Mouse (Mus musculus): ENCODE data around the gene Nup62.

Gene Nup62

DNA sequence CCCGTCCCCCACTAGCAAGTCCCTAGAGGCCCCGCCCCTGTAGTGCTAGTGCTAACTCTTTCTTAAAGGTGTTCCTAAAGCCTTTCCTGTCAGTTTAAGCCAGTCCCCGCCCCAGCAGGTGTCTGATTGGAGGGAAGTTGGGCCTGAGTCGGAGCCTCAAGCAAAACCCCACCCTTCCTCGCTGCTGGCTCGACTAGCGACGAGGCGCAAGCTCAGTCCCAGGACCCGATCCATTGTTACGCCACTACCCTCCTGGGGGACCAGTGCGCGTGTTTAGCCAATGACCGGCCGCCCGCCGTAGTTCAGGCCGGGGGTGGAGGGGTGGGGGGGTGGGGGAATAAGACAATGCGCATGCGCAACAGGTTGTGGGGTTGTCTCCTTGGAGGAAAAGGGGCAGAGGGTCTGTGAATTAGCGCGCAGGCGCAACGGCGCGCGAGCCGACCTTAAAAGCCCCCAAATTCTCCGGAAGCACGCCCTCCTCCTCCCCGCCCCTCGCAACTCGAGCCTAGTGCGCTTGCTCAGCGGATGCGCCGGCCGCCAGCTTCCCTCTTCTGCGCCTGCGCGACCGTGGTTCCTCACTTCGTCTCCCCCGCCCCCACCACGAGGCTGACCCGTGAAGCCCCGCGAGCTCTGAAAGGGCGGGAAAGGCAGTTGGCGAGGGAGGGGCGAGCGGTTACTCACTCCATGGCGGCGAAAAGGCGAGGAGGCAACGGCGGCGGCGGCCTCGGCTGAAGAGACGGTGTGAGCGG lies at the start of gene Nup62, which contains the start of gene Il4i1:
Gene Nup62, plus strand, starts transcription at position 368 of the 749 bp plus-strand sequence.
Gene Il4i1, plus strand, starts transcription at position 667 of the 749 bp plus-strand sequence.
- peak; percentile 96 to 99 for DNase-seq (ENCODE audit: low spot score in 2 of 2)

DNA sequence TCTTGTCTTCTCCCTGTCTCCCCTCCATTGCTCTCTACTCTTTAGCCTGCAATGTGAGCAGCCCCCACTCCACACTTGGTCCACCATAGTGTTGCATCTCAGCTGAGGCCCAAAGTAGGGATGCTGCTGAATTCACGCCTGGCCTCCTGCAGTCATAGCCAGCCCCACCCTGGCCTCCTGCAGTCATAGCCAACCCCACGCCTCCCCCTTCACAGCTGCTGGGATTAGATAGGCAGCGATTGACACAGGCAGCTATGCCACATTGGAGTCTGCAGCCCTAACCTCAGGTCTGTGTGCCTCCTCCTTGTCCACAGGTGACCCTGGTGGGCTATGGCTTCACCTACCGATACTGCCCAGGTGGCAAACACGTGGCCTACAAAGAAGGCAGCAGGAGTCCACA lies 47.8 kb upstream of the Nup62 start:
- DNase-seq (ENCODE audit: low spot score in 2 of 2) = peak; percentile 22 to 72

DNA sequence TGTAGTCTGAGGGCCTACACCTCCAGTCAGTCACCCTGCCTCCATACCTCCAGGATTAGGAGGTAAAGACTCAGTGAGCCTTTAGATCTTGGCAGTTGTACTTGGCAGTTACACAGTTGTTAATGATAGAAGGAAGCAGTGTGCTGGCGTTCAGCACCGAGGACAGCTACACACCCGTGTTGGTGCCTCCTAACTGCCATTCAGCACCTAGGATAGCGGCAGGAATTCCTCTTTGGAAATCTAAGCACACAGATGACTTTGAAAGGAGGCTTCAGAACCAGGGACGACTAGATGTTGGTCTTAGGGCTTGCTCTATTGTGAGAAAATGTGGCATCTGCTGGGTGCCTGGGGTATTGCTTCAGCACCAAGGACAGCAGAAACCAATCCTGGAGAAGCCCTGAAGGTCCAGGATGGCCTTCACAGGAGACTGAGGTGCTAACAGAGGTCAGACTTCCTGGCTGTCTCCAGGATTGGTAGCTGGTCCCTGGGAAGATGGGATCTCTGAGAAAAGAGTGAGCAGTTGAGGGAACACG lies 45.8 kb upstream of the Nup62 start:
- peak; percentile 38 to 79 for DNase-seq (ENCODE audit: low spot score in 2 of 2)

GRCm38 (mm10) chr7:44772591-44773204 lies 43.2 kb upstream of the Nup62 start:
- DNase-seq (ENCODE audit: low spot score in 2 of 2) = peak in 1 of 2 experiments; percentile 36

DNA sequence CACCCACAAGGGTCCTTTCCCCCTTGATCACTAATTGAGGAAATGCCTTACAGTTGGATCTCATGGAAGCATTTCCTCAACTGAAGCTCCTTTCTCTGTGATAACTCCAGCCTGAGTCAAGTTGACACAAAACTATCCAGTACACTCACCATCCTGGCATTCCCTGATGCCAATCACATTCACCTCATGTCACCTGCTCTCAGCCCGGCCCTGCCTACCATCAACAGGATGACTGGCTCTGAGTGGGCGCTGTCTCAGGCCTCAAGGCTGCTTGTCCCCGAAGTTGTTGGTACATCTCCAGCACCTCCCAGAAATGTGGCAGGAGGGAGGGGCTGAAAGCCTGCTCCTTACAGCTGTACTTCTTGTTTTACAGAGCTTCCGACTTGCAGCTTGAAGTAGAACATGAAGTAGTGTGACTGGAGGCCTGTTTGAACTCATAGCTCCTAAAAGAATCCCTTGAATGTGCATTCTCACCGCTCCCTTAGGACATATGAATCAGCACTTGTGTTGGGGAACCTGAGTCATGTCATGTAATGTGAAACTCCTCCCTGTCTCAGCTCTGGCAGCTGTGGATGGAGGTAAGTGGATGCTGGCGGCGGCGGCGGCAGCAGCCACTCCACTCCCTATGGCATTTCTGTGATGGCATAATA lies 38.9 kb upstream of the Nup62 start:
- DNase-seq (ENCODE audit: low spot score in 2 of 2) = no peak

GRCm38 (mm10) chr7:44780101-44780500 lies 35.8 kb upstream of the Nup62 start:
- DNase-seq (ENCODE audit: low spot score in 2 of 2) = peak in 1 of 2 experiments; percentile 5

DNA sequence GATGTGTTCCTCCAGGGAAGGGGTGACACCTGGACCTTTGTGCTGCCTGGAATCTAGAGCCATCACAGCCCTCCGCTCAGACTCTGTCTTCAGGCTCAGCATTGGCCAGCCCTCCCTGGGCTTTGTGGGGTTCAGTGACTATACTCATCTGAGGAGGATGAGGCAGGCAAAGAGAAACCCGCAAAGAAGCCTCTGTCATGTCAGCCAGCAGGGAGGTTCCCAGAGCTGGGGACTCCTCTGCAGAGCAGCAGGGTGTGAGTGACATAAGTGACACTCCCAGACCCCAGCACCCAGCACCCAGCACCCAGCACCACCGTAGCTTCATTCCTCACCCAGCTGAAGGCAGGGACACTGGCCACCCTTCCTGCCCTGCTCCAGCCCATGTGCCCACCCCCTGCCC lies 26.4 kb upstream of the Nup62 start:
- peak in 1 of 2 experiments; percentile 6 for DNase-seq (ENCODE audit: low spot score in 2 of 2)

GRCm38 (mm10) chr7:44790066-44790465 lies 25.8 kb upstream of the Nup62 start:
- peak in 1 of 2 experiments; percentile 9 for DNase-seq (ENCODE audit: low spot score in 2 of 2)

DNA sequence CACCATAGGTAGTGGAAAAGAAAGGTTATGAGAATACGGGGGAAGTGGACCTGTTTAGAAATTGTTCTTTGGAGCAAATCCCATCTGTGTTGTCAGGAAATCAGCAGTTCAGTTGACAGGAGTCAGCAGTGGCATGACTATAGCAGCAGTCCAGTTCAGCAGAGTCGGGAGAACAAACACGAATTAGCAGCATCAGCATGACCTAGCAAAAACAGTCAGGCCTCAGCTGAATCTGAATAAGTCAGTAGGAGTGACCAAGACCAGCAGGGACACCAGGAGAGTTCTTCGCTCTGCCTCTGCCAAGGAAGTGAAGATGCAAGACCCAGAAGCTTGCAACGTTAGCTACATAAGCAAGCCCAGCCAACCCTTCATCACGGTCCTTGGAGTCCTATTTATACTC lies 23.1 kb upstream of the Nup62 start:
- DNase-seq (ENCODE audit: low spot score in 2 of 2) = peak in 1 of 2 experiments; percentile 0

GRCm38 (mm10) chr7:44808927-44809326 lies 7.0 kb upstream of the Nup62 start:
- no peak for DNase-seq (ENCODE audit: low spot score in 2 of 2)

DNA sequence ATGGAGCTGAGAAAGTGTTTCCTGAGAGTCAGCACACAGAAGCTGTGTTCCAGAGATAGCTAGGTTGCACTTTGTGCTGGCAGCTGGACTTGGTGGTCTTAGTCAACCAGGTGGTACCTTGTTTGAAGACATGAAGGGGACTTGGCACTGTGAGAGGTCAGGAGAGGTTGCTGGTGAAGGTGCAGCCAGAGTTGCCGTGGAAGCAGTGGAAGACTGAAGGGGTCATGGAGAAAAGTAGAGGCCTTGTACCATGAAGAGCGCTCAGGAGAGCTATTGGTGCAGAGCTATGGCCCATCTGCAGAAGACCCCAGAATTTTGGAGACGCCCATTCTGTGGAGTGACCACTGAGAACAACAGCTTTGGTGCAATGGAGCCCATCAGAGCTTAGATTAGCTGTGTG lies 6.4 kb upstream of the Nup62 start:
- DNase-seq (ENCODE audit: low spot score in 2 of 2) = peak in 1 of 2 experiments; percentile 3

DNA sequence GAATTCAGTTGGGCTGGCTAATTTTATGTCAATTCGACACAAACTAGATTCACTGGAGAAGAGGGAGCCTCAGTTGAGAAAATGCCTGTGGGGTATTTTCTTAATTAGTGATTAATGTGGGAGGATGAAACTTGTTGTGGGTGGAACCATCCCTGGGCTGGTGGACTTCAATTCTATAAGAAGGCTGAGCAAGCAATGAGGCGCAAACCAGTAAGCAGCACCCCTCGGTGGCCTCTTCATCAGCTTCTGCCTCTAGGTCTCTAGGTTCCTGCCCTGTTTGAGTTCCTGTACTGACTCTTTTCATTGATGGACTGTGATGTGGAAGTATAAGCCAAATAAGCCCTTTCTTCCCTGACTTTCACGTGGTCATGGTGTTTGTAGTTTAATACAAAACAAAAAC lies 5.5 kb upstream of the Nup62 start:
- DNase-seq (ENCODE audit: low spot score in 2 of 2) = no peak

DNA sequence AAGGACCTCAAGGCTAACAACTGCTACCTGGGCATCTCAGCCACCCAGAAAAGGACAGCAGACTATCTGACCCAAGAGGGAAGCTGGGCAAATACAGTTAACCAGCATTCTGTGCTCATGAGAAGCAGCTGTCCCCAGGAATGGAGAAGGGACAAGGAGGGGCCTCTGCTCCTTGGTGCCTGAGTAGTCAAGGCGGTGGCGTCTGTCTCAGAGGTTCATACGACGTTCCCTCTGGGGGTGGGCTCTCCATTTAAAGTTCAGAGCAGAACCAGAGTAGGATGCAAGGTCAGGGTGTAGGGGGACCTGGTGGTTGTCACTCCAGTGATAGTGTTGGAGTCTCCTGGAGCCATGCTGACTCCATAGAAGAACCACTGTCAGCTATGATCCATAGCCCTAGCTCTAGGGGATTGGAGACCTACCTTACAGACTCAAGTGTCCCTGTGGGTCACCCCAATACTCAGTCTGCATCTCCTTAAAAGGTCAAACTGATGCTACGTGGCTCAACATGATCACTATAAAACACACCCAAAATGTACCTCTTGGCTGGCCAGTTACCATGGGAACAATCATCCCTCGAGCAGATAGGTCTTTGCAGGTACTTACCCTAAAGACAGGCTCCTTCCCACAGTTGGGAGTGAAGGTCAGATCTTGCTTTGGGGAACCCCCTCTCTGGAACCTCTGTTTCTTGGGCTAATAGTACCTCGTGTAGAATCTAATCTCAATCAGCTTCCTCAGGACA lies 4.9 kb upstream of the Nup62 start:
- DNase-seq (ENCODE audit: low spot score in 2 of 2) = peak in 1 of 2 experiments; percentile 4

DNA sequence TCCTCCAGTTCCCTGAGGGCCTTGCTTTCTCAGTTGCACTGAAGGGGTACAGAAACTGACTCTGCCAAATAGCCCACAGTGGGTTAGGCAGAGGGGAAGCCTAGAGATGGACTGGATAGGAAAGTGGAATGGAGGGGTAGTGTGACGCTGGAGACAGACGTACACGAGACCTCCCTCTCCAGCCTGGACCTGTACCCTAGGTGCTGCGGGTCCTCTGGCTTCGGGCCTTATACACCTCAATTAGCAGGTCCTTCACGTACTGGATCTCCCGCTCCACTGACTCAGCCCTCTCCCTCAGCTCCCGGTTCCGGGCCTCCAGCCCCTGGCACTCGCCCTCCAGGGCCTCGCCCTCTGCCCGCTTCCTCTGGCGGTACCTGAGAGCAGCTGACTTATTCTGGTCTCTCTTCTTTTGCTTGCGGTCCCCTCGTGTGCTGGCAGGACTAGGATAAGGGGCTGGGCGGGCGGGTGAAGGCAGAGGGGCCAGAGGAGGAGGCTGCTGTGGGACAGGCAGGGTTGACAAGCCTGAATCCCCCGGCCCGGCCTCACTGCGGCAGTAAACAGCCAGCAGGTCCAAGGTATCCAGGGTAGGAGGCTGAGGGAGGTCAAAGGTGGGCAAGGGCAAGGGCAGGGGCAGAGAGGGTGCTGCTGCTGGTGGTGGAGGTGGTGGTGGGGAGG lies 3.1 kb upstream of the Nup62 start:
- DNase-seq (ENCODE audit: low spot score in 2 of 2) = peak in 1 of 2 experiments; percentile 13

- DNase-seq (ENCODE audit: low spot score in 2 of 2) = peak in 1 of 2 experiments; percentile 4
Measured at GRCm38 (mm10) chr7:44813985-44814384, 1.9 kb upstream of the Nup62 start.

DNA sequence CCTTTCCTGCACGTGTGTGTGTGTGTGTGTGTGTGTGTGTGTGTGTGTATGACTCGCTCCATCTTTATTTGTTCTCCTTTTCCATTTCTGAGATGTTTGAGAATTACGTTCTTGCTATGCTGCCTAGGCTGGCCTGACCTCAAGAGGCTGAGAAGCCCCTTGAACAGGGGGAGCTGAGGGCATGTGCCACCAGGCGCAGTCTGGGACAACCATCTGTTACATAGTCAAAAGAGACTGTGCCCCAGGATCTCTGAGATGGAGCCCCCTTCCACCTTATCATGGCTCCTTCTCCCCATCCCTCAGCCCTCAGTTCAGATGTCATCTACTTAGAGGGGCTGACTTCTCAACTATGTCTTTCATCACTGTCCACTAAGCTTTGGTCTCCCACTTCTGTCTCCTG lies 1.5 kb upstream of the Nup62 start:
- peak in 1 of 2 experiments; percentile 8 for DNase-seq (ENCODE audit: low spot score in 2 of 2)

GRCm38 (mm10) chr7:44814952-44815553 lies 835 bp upstream of the Nup62 start:
- peak in 1 of 2 experiments; percentile 25 for DNase-seq (ENCODE audit: low spot score in 2 of 2)

- peak; percentile 70 to 79 for DNase-seq (ENCODE audit: low spot score in 2 of 2)
Measured at GRCm38 (mm10) chr7:44816470-44817021, 658 bp downstream of the Nup62 start, which contains the start of gene Atf5. Gene Atf5, minus strand, starts transcription at chr7:44816658.

DNA sequence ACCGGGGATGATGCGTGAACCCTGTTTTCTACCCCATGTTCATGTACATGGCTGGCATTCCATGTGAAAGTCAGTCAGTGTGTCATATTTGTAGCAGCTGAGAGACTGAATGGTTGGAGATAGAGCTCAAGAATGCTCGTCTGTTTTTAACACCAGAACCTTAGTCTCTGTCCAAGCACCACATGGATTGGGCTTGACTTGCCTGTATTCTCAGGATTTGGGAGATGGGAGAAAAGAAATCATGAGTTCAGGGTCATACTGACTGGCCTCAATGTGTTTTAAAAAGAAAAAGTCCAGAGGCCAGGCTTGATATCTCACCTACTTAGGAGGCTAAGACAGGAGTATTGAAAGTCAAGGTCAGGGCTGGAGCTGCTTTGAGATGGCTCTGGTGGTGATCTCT lies 1.6 kb downstream of the Nup62 start:
- peak in 1 of 2 experiments; percentile 11 for DNase-seq (ENCODE audit: low spot score in 2 of 2)

- DNase-seq (ENCODE audit: low spot score in 2 of 2) = peak in 1 of 2 experiments; percentile 4
Measured at GRCm38 (mm10) chr7:44818164-44818563, 2.3 kb downstream of the Nup62 start.

Data from spleen, postnatal 10 days (tissue).